In genomic region chr11:73236731-73237130, GRCm38 (mm10) we compare ENCODE assay signal across 19 mouse cellular contexts. TPM values are rescaled to one million over a fixed set of nuclear protein-coding genes. Genes with fewer than 3 reads are reported as not detected.
A peak's percentile ranks its signal among the peaks of the same experiment; 100 is the strongest.
DNase-seq lines count a peak whose midpoint lies in the region; ATAC-seq and TF ChIP-seq lines count a peak whose summit lies in the region.
"Had no signal": no experiment of that assay in that cellular context is flagged by ENCODE, and none has a peak within 500 bp of the region (broad histone marks: within the 10 kb centered on the region; RNA-seq: fewer than 3 reads in every experiment).

No protein-coding gene starts in this region.

- H3K36me3 ChIP-seq in intestine, embryonic 14.5 days (ENCODE audit: control insufficient read depth, insufficient read depth, low read length), result no peaks in the 10 kb centered on the region
- H3K36me3 ChIP-seq in intestine, embryonic 16.5 days (ENCODE audit: control insufficient read depth, insufficient read depth, low read length), result no peaks in the 10 kb centered on the region
- no peaks in the 10 kb centered on the region for H3K36me3 ChIP-seq in lung, postnatal 0 days (ENCODE audit: insufficient read depth, low read length)
- H3K36me3 ChIP-seq: embryonic facial prominence, embryonic 15.5 days; forebrain, embryonic 12.5 days; hindbrain, embryonic 15.5 days had no signal

- 0 out of 2 replicates have a peak overlapping the region, but pooled peaks have one; percentile 41 for H3K27ac ChIP-seq in gastrocnemius, adult 2 months
- peak overlapping the region; percentile 79; the same call in 1 of the 2 replicates for H3K27ac ChIP-seq in intestine, embryonic 14.5 days (ENCODE audit: low read depth)
- H3K27ac ChIP-seq in intestine, embryonic 16.5 days (ENCODE audit: low read length), result no peak overlapping the region
- H3K27ac ChIP-seq in lung, postnatal 0 days (ENCODE audit: low read length), result no peak overlapping the region
- H3K27ac ChIP-seq: forebrain, embryonic 12.5 days; hindbrain, embryonic 15.5 days; layer of hippocampus, adult 2 months; left cerebral cortex, adult 2 months had no signal

- H3K4me3 ChIP-seq in gastrocnemius, adult 2 months, result no peak overlapping the region
- no peak overlapping the region for H3K4me3 ChIP-seq in intestine, embryonic 14.5 days (ENCODE audit: low read depth, low read length)
- H3K4me3 ChIP-seq in intestine, embryonic 16.5 days (ENCODE audit: low read length), result no peak overlapping the region
- H3K4me3 ChIP-seq in lung, postnatal 0 days (ENCODE audit: low read depth, low read length), result no peak overlapping the region
- H3K4me3 ChIP-seq: embryonic facial prominence, embryonic 15.5 days; forebrain, embryonic 12.5 days; hindbrain, embryonic 15.5 days; layer of hippocampus, adult 2 months; left cerebral cortex, adult 2 months had no signal

- no peaks in the 10 kb centered on the region for H3K27me3 ChIP-seq in intestine, embryonic 14.5 days (replicated peaks; ENCODE audit: control insufficient read depth, insufficient read depth, low read length)
- H3K27me3 ChIP-seq in intestine, embryonic 16.5 days (replicated peaks; ENCODE audit: control insufficient read depth, insufficient read depth, low read length), result no peaks in the 10 kb centered on the region
- no peaks in the 10 kb centered on the region for H3K27me3 ChIP-seq in lung, postnatal 0 days (replicated peaks; ENCODE audit: insufficient read depth, low read length)
- H3K27me3 ChIP-seq: embryonic facial prominence, embryonic 15.5 days; forebrain, embryonic 12.5 days; hindbrain, embryonic 15.5 days had no signal

- no peaks in the 10 kb centered on the region for H3K9me3 ChIP-seq in intestine, embryonic 14.5 days (ENCODE audit: control insufficient read depth, low read length)
- no peaks in the 10 kb centered on the region for H3K9me3 ChIP-seq in intestine, embryonic 16.5 days (ENCODE audit: control insufficient read depth, low read length)
- H3K9me3 ChIP-seq in lung, postnatal 0 days (ENCODE audit: low read length), result no peaks in the 10 kb centered on the region
- H3K9me3 ChIP-seq: embryonic facial prominence, embryonic 15.5 days; forebrain, embryonic 12.5 days; hindbrain, embryonic 15.5 days had no signal

- intact Hi-C loops in gastrocnemius, adult 2 months (cut with DNase I), result no loop called here

- H3K9ac ChIP-seq in intestine, embryonic 14.5 days (ENCODE audit: low read length), result no peak overlapping the region
- no peak overlapping the region for H3K9ac ChIP-seq in intestine, embryonic 16.5 days (ENCODE audit: low read depth, low read length)
- no peak overlapping the region for H3K9ac ChIP-seq in lung, postnatal 0 days (replicated peaks; ENCODE audit: low read depth)
- H3K9ac ChIP-seq: embryonic facial prominence, embryonic 15.5 days; forebrain, embryonic 12.5 days; hindbrain, embryonic 15.5 days had no signal

- no peaks in the 10 kb centered on the region; the same call in 1 of the 2 replicates for H3K4me1 ChIP-seq in intestine, embryonic 14.5 days (replicated peaks; ENCODE audit: control insufficient read depth, insufficient read depth, low read length)
- peaks cover 5% of the 10 kb centered on the region; the same call in 1 of the 2 replicates for H3K4me1 ChIP-seq in intestine, embryonic 16.5 days (ENCODE audit: control insufficient read depth, insufficient read depth, low read length)
- H3K4me1 ChIP-seq in lung, postnatal 0 days (ENCODE audit: insufficient read depth, low read depth, low read length), result no peaks in the 10 kb centered on the region
- H3K4me1 ChIP-seq: forebrain, embryonic 12.5 days; hindbrain, embryonic 15.5 days had no signal

- no peak for ATAC-seq in intestine, embryonic 14.5 days (replicated peaks; ENCODE audit: low FRiP score, low TSS enrichment, low read depth)
- no peak for ATAC-seq in intestine, embryonic 16.5 days
- no peak for ATAC-seq in lung, postnatal 0 days

- no peak for TF ChIP-seq CTCF in gastrocnemius, adult 2 months (IDR thresholded peaks at IDR 0.05)
- TF ChIP-seq CTCF in lung, postnatal 0 days (IDR thresholded peaks at IDR 0.05), result no peak

- H3K4me2 ChIP-seq in intestine, embryonic 14.5 days (ENCODE audit: low read length), result no peak overlapping the region
- H3K4me2 ChIP-seq in intestine, embryonic 16.5 days (ENCODE audit: low read depth, low read length), result no peak overlapping the region
- no peak overlapping the region for H3K4me2 ChIP-seq in lung, postnatal 0 days (replicated peaks; ENCODE audit: low read depth, low read length)
- H3K4me2 ChIP-seq: embryonic facial prominence, embryonic 15.5 days; forebrain, embryonic 12.5 days; hindbrain, embryonic 15.5 days; midbrain, embryonic 11.5 days had no signal

- no peak for TF ChIP-seq EP300 in lung, postnatal 0 days (IDR thresholded peaks at IDR 0.05)

- no peak for DNase-seq in gastrocnemius, adult 2 months
- DNase-seq in gastrocnemius, adult 8-10 months (ENCODE audit: low spot score in 2 of 2), result no peak
- no peak for DNase-seq in intestine, embryonic 14.5 days (ENCODE audit: low spot score)
- peak; percentile 8 for DNase-seq in lung, postnatal 0 days (ENCODE audit: low spot score)
- no peak for DNase-seq in lung, postnatal 10 days
- no peak for DNase-seq in cerebellum, adult 18-20 months
- DNase-seq in urinary bladder, postnatal 36 days (ENCODE audit: low spot score in 2 of 2), result no peak
- DNase-seq: right cerebral cortex, postnatal 4 days had no signal

- 66% methylated on average over 3 of the region's 3 CpGs for WGBS in intestine, embryonic 14.5 days
- WGBS in intestine, embryonic 16.5 days, result 60% methylated on average over 3 of the region's 3 CpGs
- 52% methylated on average over 3 of the region's 3 CpGs for WGBS in lung, postnatal 0 days

RNA-seq across cellular contexts. Expression of gene Trpv1, which starts 2.6 kb away (rescaled TPM):
- under 1 TPM; 0.06 to 0.20 TPM for total RNA-seq in gastrocnemius, adult 2 months (2021)
- under 1 TPM; 0.08 to 0.12 (median 0.10) TPM for total RNA-seq in gastrocnemius, adult 8-10 months (2022)
- polyA plus RNA-seq in intestine, embryonic 14.5 days (2014; fragmentation: Nextera tagmentation; extraction: Ambion mirVana), result 0.07 TPM in 1 of 2 replicates, not detected in the other
- polyA plus RNA-seq in intestine, embryonic 16.5 days (2015; fragmentation: Nextera tagmentation; extraction: Ambion mirVana), result 0.12 TPM in 2 replicates
- 0.05 TPM in 1 of 2 replicates, not detected in the other for polyA plus RNA-seq in lung, postnatal 0 days (2015; fragmentation: Nextera tagmentation; extraction: Ambion mirVana)
- total RNA-seq: common myeloid progenitor, adult 5-6 weeks; heart, adult 18-20 months; layer of hippocampus, adult 2 months had no signal
- polyA plus RNA-seq: forebrain, embryonic 12.5 days; midbrain, embryonic 11.5 days; neural tube, embryonic 14.5 days; thymus, postnatal 0 days had no signal

RNA-seq across cellular contexts. Expression of gene Trpv3, which starts 30.5 kb away (rescaled TPM):
- total RNA-seq in gastrocnemius, adult 2 months (2021), result not detected
- not detected for total RNA-seq in gastrocnemius, adult 8-10 months (2022)
- 0.08 and 0.15 TPM in 2 replicates for polyA plus RNA-seq in intestine, embryonic 14.5 days (2014; fragmentation: Nextera tagmentation; extraction: Ambion mirVana)
- 0.13 and 0.16 TPM in 2 replicates for polyA plus RNA-seq in intestine, embryonic 16.5 days (2015; fragmentation: Nextera tagmentation; extraction: Ambion mirVana)
- 0.11 and 0.15 TPM in 2 replicates for polyA plus RNA-seq in lung, postnatal 0 days (2015; fragmentation: Nextera tagmentation; extraction: Ambion mirVana)
- total RNA-seq: common myeloid progenitor, adult 5-6 weeks; heart, adult 18-20 months had no signal
- polyA plus RNA-seq: forebrain, embryonic 12.5 days had no signal

RNA-seq across cellular contexts. Expression of gene Shpk, which starts 37.5 kb away (rescaled TPM):
- total RNA-seq in gastrocnemius, adult 2 months (2021), result under 1 TPM; 0.50 to 0.66 TPM
- 1 to 10 TPM in 1 of 4 experiments, under 1 TPM in 3; 0.29 to 1.1 (median 0.71) TPM for total RNA-seq in gastrocnemius, adult 8-10 months (2022)
- 1.1 and 1.2 TPM in 2 replicates for polyA plus RNA-seq in intestine, embryonic 14.5 days (2014; fragmentation: Nextera tagmentation; extraction: Ambion mirVana)
- polyA plus RNA-seq in intestine, embryonic 16.5 days (2015; fragmentation: Nextera tagmentation; extraction: Ambion mirVana), result 11.9 and 19.2 TPM in 2 replicates
- 2.8 and 3.5 TPM in 2 replicates for polyA plus RNA-seq in lung, postnatal 0 days (2015; fragmentation: Nextera tagmentation; extraction: Ambion mirVana)

RNA-seq across cellular contexts. Expression of gene Ctns, which starts 37.9 kb away (rescaled TPM):
- total RNA-seq in gastrocnemius, adult 2 months (2021), result 1 to 10 TPM; 5.7 to 7.8 TPM
- total RNA-seq in gastrocnemius, adult 8-10 months (2022), result 1 to 10 TPM; 3.3 to 4.3 (median 4.1) TPM
- 15.6 and 17.0 TPM in 2 replicates for polyA plus RNA-seq in intestine, embryonic 14.5 days (2014; fragmentation: Nextera tagmentation; extraction: Ambion mirVana)
- 36.0 and 40.9 TPM in 2 replicates for polyA plus RNA-seq in intestine, embryonic 16.5 days (2015; fragmentation: Nextera tagmentation; extraction: Ambion mirVana)
- polyA plus RNA-seq in lung, postnatal 0 days (2015; fragmentation: Nextera tagmentation; extraction: Ambion mirVana), result 15.2 and 16.2 TPM in 2 replicates

RNA-seq across cellular contexts. Expression of gene Tax1bp3, which starts 59.8 kb away (rescaled TPM):
- total RNA-seq in gastrocnemius, adult 2 months (2021), result 10 to 100 TPM in 1 of 2 experiments, 1 to 10 TPM in 1; 6.5 to 13.9 TPM
- total RNA-seq in gastrocnemius, adult 8-10 months (2022), result 1 to 10 TPM; 4.9 to 9.2 (median 7.2) TPM
- 233 and 258 TPM in 2 replicates for polyA plus RNA-seq in intestine, embryonic 14.5 days (2014; fragmentation: Nextera tagmentation; extraction: Ambion mirVana)
- polyA plus RNA-seq in intestine, embryonic 16.5 days (2015; fragmentation: Nextera tagmentation; extraction: Ambion mirVana), result 231 and 236 TPM in 2 replicates
- 373 and 379 TPM in 2 replicates for polyA plus RNA-seq in lung, postnatal 0 days (2015; fragmentation: Nextera tagmentation; extraction: Ambion mirVana)

Comparison
In these comparisons a context has a peak if more than half of its experiments do, and no peak if none do; other contexts are left out.
1. H3K27ac ChIP-seq: peak in gastrocnemius, adult 2 months (single experiment) and intestine, embryonic 14.5 days (single experiment); none in intestine, embryonic 16.5 days (single experiment) and lung, postnatal 0 days (single experiment).